Mouse (Mus musculus): Measurements from ENCODE around the gene Bricd5.

GRCm38 (mm10) chr17:24461580-24461979 lies 12.1 kb upstream of the Bricd5 start:
- no peak for TF ChIP-seq POLR2A (IDR thresholded peaks at IDR 0.05; ENCODE audit: borderline replicate concordance, low read depth, low read length)
- no peak for TF ChIP-seq CTCF (IDR thresholded peaks at IDR 0.05; ENCODE audit: low read depth, low read length)

All from bone marrow macrophage, adult 2 months (primary cell).